Mouse (Mus musculus): Measurements from ENCODE around the gene Cdh3.

DNA sequence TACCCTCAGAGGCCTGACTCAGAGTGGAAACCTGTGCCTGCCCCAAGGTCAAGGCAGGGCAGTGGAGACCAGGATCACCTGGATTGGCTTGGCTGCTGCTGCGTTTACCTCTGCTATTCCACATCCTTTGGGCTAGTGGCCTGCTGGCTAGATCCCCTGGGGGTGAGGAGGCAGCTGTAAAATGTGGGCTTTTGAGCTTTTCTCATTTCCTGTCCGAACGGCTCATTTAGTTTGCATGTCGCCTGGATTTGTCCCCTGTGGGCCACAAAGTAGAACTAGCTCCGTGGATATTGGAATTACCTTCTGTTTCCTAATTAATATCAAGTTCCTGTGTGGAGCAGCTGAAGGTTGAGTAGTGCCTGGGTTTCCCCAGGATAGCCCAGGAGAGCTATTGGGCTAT, 28.5 kb downstream of the Cdh3 start:
- TF ChIP-seq EP300 (optimal IDR thresholded peaks at IDR 0.05): no peak
- TF ChIP-seq CTCF (IDR thresholded peaks at IDR 0.05; ENCODE audit: low read depth): no peak
